Mouse (Mus musculus) kidney, embryonic 16.5 days (tissue): ENCODE measurements around the gene Tcap. TPM values are rescaled to one million over a fixed set of nuclear protein-coding genes. Genes with fewer than 3 reads are reported as not detected.

Experiments used
- ATAC-seq: fragments of 200-750 bp; cut with Nextera tagmentation; 2 replicates; pipeline ENCODE4 v1.8.0; 2017; ENCODE audit warnings: moderate TSS enrichment; ENCODE audit not compliant: low FRiP score, low TSS enrichment
- H3K27ac ChIP-seq: fragments of 300-500 bp; sonication (generic); 2 replicates; pipeline ENCODE4 v1.5.1; 2014; ENCODE audit warnings: low read length
- H3K27me3 ChIP-seq: fragments of 300-500 bp; sonication (generic); 2 replicates; pipeline ENCODE4 v1.6.1; 2014; ENCODE audit warnings: low read length, control low read depth, mixed read lengths; ENCODE audit not compliant: insufficient read depth
- H3K36me3 ChIP-seq: fragments of 300-500 bp; sonication (generic); 2 replicates; pipeline ENCODE4 v1.6.1; 2014; ENCODE audit warnings: low read length, control low read depth, mixed read lengths; ENCODE audit not compliant: insufficient read depth
- H3K4me1 ChIP-seq: fragments of 300-500 bp; sonication (generic); 2 replicates; pipeline ENCODE4 v1.6.1; 2014; ENCODE audit warnings: low read length, control low read depth, mixed read lengths; ENCODE audit not compliant: insufficient read depth
- H3K4me2 ChIP-seq: fragments of 300-500 bp; sonication (generic); replicated peaks from 2 replicates; pipeline ENCODE4 v1.6.1; 2014; ENCODE audit warnings: low read depth, low read length
- H3K4me3 ChIP-seq: fragments of 300-500 bp; sonication (generic); 2 replicates; pipeline ENCODE4 v1.5.1; 2014; ENCODE audit warnings: mild to moderate bottlenecking, low read length
- H3K9ac ChIP-seq: fragments of 300-500 bp; sonication (generic); replicated peaks from 2 replicates; pipeline ENCODE4 v1.6.1; 2014; ENCODE audit warnings: low read length
- H3K9me3 ChIP-seq: fragments of 300-500 bp; sonication (generic); 2 replicates; pipeline ENCODE4 v1.6.1; 2016; ENCODE audit warnings: low read length, control low read depth
- WGBS: fragments of 180-500 bp; shearing (Covaris S2); extraction: QIAGEN DNeasy Blood & Tissue Kit; methylation state at CpG from one replicate; pipeline ENCODE4 v1.1.7; 2014; 5-methylcytosine and 5-hydroxymethylcytosine counted together
- polyA plus RNA-seq: library from polyadenylated mRNA; unstranded; fragments of >200 nt; fragmentation: Nextera tagmentation; extraction: Ambion mirVana; gene quantifications from 2 replicates; pipeline ENCODE4 v1.2.1, GENCODE M21; 2015

Gene Tcap
- polyA plus RNA-seq, 1 experiment from 2014 or later: 2.7 TPM

DNA sequence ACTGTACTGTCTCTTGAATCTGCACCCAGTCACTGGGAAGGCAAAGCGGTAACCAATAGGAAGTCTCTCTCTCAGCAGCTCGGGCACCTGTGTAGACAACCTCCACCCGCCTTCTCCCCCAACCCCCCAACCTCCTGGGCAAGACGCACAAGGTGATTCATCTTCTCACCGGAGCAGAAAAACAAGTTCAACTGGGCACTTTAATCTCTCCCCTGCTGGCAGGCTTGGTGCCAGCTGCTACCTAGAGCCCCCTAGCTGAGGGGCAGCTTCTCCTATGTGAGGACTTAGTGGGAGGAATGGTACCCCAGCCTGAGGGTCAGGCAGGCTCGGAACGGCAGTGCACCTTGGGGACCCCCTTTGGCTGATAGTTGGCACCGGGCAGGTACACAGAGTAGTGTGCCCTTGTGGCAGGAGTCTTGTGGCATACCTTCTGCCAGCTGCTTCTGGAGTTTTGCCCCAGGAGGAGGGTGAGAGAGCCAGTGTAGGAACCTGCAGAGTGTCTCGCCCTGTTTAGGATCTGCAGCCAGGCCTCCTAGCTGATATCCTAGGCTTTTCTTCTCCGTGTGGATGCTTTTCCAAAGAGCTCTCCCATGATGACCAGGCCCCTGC is 35.4 kb downstream of the Tcap start:
- ATAC-seq: no peak
- Histone ChIP-seq H3K9ac (no peak overlapping the region), H3K36me3 (peaks cover 22% of the 10 kb centered on the region), H3K27ac (no peak overlapping the region), H3K9me3 (no peaks in the 10 kb centered on the region), H3K4me3 (no peak overlapping the region), H3K4me2 (no peak overlapping the region), H3K4me1 (peaks cover 51% of the 10 kb centered on the region), H3K27me3 (no peaks in the 10 kb centered on the region)
- WGBS: 72% methylated on average over 10 of the region's 10 CpGs

DNA sequence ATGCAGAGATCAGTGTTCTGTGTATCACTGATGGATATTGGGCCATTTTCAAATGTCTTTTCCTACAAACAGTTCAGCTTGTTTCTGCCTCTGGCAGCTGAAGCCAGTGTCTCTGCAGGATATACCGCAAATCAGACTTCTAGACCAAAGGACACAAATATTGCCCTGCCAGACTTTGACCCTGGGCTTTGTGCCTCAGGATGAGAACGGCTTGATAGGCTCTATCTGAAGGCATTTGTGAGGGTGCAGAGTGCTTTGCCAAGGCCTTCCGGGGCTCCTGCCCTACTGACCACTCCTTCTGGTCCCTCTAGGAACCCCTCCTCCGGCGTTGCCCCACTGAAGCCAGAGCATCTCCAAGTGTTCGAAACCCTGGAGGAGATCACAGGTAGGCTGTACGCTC is 43.0 kb downstream of the Tcap start:
- Histone ChIP-seq H3K27ac (no peak overlapping the region), H3K27me3 (no peaks in the 10 kb centered on the region), H3K9me3 (no peaks in the 10 kb centered on the region), H3K9ac (no peak overlapping the region), H3K4me2 (no peak overlapping the region), H3K36me3 (peaks cover 73% of the 10 kb centered on the region), H3K4me1 (no peaks in the 10 kb centered on the region), H3K4me3 (no peak overlapping the region)
- WGBS: 93% methylated on average over 7 of the region's 7 CpGs
- ATAC-seq: no peak

DNA sequence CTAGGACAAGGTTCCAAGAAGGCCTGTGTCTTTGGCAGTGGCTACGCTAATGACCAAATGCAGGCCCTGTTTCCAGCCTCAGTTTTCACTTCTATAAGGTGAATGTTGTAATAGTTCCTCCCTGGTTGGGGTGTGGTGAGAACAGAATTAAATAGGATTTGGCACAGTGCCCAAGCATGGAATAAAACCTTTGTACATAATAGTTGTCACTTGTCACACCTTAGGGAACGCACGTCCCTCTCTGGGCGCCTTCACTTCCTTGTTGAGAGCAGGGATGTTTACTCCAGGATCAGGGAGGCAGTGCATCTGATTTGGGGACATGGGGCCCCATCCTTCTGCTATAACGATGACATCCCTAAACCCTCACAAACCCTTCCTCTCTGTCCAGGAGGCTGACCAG is 44.8 kb downstream of the Tcap start:
- H3K36me3 ChIP-seq: peaks cover 80% of the 10 kb centered on the region
- ATAC-seq: no peak
- H3K27ac ChIP-seq: no peak overlapping the region
- no peaks in the 10 kb centered on the region for H3K27me3 ChIP-seq
- WGBS: 88% methylated on average over 5 of the region's 5 CpGs
- no peak overlapping the region for H3K9ac ChIP-seq
- no peaks in the 10 kb centered on the region for H3K9me3 ChIP-seq
- no peaks in the 10 kb centered on the region for H3K4me1 ChIP-seq
- H3K4me2 ChIP-seq: no peak overlapping the region
- no peak overlapping the region for H3K4me3 ChIP-seq

DNA sequence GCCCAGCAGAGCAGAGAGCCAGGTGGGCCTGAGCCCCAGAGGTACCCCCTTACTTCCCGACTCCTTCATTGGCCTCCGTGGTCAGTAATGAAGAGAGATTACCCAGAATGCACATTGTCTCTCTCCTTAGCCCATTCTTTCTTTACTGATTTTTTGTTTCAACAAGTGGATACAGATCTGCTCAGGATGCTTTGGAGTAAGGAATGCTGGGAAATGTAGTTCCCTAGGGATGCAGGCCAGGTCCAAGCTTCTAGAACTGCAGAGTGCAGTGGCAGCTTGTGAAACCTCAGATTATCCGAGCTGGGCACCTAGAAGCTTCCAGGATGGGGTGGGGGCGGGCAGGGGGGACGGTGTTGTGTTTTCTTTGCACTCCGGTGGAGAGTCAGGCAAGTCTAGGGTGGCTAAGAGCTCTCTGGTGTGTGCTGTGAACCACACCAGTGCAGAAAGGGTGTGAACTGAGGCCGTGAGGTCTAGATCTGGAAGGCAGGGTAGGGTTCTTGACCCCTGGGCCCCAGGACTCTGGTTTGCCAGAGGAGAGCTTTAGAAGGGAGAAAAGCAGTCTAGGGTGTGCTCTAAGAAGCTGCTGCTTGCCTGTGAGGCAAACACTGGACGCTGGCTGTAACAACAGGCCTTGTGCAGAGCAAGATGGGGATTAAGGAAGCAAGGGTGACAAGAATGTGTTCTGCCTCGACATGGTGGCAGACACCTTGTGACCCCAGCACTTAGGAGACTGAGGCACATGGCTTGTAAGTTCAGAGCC is 48.3 kb downstream of the Tcap start:
- Histone ChIP-seq H3K27ac (no peak overlapping the region), H3K4me2 (no peak overlapping the region), H3K4me1 (no peaks in the 10 kb centered on the region), H3K9me3 (no peaks in the 10 kb centered on the region), H3K4me3 (no peak overlapping the region), H3K9ac (no peak overlapping the region), H3K27me3 (no peaks in the 10 kb centered on the region), H3K36me3 (peaks cover 87% of the 10 kb centered on the region)
- ATAC-seq: no peak
- WGBS: 79% methylated on average over 9 of the region's 9 CpGs

Other genes starting within 250 kb of the Tcap start
- gene Fbxl20, start 233.4 kb upstream of the Tcap start, polyA plus RNA-seq: 20.0 and 21.0 TPM in 2 replicates
- gene Med1, start 190.5 kb upstream of the Tcap start, polyA plus RNA-seq: 64.6 and 67.9 TPM in 2 replicates
- 9.2 and 12.4 TPM in 2 replicates for gene Cdk12, start 180.8 kb upstream of the Tcap start, polyA plus RNA-seq
- gene Neurod2, start 54.2 kb upstream of the Tcap start, polyA plus RNA-seq: not detected in 2 replicates
- gene Ppp1r1b, start 35.4 kb upstream of the Tcap start, polyA plus RNA-seq: 5.4 and 5.8 TPM in 2 replicates
- 62.0 and 62.4 TPM in 2 replicates for gene Stard3, start 25.4 kb upstream of the Tcap start, polyA plus RNA-seq
- 2.5 and 2.8 TPM in 2 replicates for gene Pnmt, start 2.6 kb downstream of the Tcap start, polyA plus RNA-seq
- gene Pgap3, start 16.7 kb downstream of the Tcap start, polyA plus RNA-seq: 17.6 and 22.3 TPM in 2 replicates
- 54.9 and 57.7 TPM in 2 replicates for gene Erbb2, start 28.7 kb downstream of the Tcap start, polyA plus RNA-seq
- 108 and 113 TPM in 2 replicates for gene Mien1, start 55.2 kb downstream of the Tcap start, polyA plus RNA-seq
- gene Grb7, start 62.6 kb downstream of the Tcap start, polyA plus RNA-seq: 86.2 and 87.7 TPM in 2 replicates
- gene Ikzf3, start 162.2 kb downstream of the Tcap start, polyA plus RNA-seq: 0.44 and 0.54 TPM in 2 replicates
- gene Zpbp2, start 167.3 kb downstream of the Tcap start, polyA plus RNA-seq: 0.87 TPM in 1 of 2 replicates, not detected in the other
- 67.2 and 67.6 TPM in 2 replicates for gene Ormdl3, start 203.6 kb downstream of the Tcap start, polyA plus RNA-seq
- gene Lrrc3c, start 214.5 kb downstream of the Tcap start, polyA plus RNA-seq: not detected in 2 replicates
- 0.86 and 1.6 TPM in 2 replicates for gene Gm12355, start 241.8 kb downstream of the Tcap start, polyA plus RNA-seq
- not detected in 2 replicates for gene Gsdma3, start 242.5 kb downstream of the Tcap start, polyA plus RNA-seq